Mouse (Mus musculus) bone marrow, adult 2 months (tissue): ENCODE measurements at regions not wholly inside any gene's neighbourhood (a gene's known extent, or its start where the extent isn't known, plus 50 kb on each side); places are given as distances from the start of the nearest gene placed in this dataset.

ENCODE experiments used
- CTCF ChIP-seq: fragments of 200-500 bp; IDR thresholded peaks from 2 replicates; pipeline ENCODE4 v1.5.1; 2011; ENCODE audit warnings: low read length, control low read depth; ENCODE audit not compliant: control insufficient read depth, insufficient read depth
- POLR2A ChIP-seq: fragments of 200-500 bp; IDR thresholded peaks from 2 replicates; pipeline ENCODE4 v1.6.1; 2011; ENCODE audit warnings: low read depth, mild to moderate bottlenecking, control low read depth, low read length, borderline replicate concordance; ENCODE audit not compliant: control insufficient read depth

DNA sequence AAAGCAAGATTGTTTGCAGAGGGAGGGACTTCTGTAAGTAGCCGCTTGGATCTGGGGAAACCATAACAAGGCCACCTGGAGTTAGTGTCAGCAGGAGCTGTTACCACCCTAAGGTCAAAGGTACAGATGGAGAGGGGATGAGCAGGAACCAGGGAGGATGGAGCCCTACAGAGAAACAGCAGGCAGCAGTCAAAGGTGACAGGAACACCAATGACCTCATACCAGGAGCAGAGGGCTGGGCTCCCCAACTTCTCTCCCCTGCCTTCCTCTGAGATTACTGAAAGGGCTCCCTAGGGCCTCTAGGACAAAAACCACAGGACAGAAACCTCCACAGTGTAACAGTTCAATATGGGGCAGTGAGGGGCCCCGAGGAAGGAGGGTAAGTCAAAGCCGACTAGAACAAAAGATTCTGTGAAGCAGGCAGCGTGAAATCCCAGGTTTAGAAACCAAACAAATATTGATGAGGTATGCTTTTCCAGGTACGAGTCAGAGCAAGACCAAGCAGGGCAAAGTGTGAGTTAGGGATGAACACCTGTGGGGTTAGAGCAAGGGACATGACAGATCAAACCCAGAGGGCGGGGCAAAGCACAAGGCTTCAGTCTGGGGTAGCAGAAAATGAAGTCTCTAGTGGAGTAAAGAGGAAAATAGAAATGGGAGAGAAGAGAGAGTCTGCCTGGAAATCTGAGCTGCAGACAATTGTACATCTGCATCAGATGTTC, 194.4 kb downstream of the Efnb2 start:
- TF ChIP-seq CTCF = no peak
- no peak for TF ChIP-seq POLR2A
